Mouse (Mus musculus): Measurements from ENCODE around the gene Aprt. TPM values are rescaled to one million over a fixed set of nuclear protein-coding genes. Genes with fewer than 3 reads are reported as not detected.
"Not testable (repeated sequence)": the region's sequence is repeated elsewhere in the genome, so short reads cannot be mapped to it uniquely, and the experiment has no call there.

The Aprt gene
- total RNA-seq, 1 experiment, result 400 TPM

- no peak overlapping the region for H3K4me3 ChIP-seq (ENCODE audit: insufficient read depth in 1 of 2, low read depth in 1 of 2, low read length in 2 of 2, poor library complexity in 1 of 2, severe bottlenecking in 1 of 2)
- no peak for TF ChIP-seq HCFC1 (IDR thresholded peaks at IDR 0.05; ENCODE audit: borderline replicate concordance, insufficient read depth, low read length)
- TF ChIP-seq CHD2 (IDR thresholded peaks at IDR 0.05; ENCODE audit: low read depth, low read length), result no peak
- in situ Hi-C loops (cut with MboI; ENCODE audit: low sequenced_read_pairs in 2 of 2, unreplicated experiment in 2 of 2), result no loop called here
- no peak for DNase-seq (ENCODE audit: low read depth, low spot score)
- H3K9ac ChIP-seq (ENCODE audit: insufficient read depth, low read depth, low read length, poor library complexity, severe bottlenecking), result no peak overlapping the region
- H3K36me3 ChIP-seq (ENCODE audit: control insufficient read depth, insufficient read depth, low read length, poor library complexity, severe bottlenecking), result peaks cover 49% of the 10 kb centered on the region
- H3K27ac ChIP-seq (ENCODE audit: insufficient read depth, low read depth, low read length, poor library complexity, severe bottlenecking), result no peak overlapping the region; the same call in 1 of the 2 replicates
- H3K9me3 ChIP-seq (ENCODE audit: control insufficient read depth, insufficient read depth, low read depth, low read length), result no peaks in the 10 kb centered on the region
- peaks cover 8 to 26% of the 10 kb centered on the region in 2 experiments; a peak in 2 of 4 replicates for H3K4me1 ChIP-seq (ENCODE audit: control insufficient read depth in 2 of 2, insufficient read depth in 2 of 2, low read length in 2 of 2, poor library complexity in 1 of 2)
Measured at GRCm38 (mm10) chr8:122573577-122573976, 3.1 kb downstream of the Aprt start.

DNA sequence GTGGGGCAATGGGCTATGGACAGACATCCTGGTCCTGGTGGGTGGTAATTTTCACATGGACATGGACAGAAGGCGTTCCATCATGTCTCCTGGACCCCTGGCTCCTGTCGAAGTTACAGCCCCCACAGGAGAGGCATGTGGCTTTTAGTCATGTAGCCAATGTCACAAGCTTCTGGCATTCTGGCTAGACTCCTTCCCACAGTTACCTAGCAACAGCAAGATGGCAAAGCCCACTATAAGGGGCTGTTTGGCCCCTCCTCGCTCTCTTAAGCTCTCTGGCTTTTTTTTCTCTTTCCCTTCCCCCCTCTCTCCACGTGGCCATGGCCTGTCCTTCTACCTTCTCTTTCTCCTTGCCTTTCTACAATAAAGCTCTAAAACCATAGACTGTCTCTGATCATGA, 3.5 kb downstream of the Aprt start:
- peaks cover 8 to 26% of the 10 kb centered on the region in 2 experiments; a peak in 2 of 4 replicates for H3K4me1 ChIP-seq (ENCODE audit: control insufficient read depth in 2 of 2, insufficient read depth in 2 of 2, low read length in 2 of 2, poor library complexity in 1 of 2)
- H3K27ac ChIP-seq (ENCODE audit: insufficient read depth, low read depth, low read length, poor library complexity, severe bottlenecking); DNase-seq (ENCODE audit: low read depth, low spot score); H3K9ac ChIP-seq (ENCODE audit: insufficient read depth, low read depth, low read length, poor library complexity, severe bottlenecking); H3K4me3 ChIP-seq (ENCODE audit: insufficient read depth in 1 of 2, low read depth in 1 of 2, low read length in 2 of 2, poor library complexity in 1 of 2, severe bottlenecking in 1 of 2); H3K9me3 ChIP-seq (ENCODE audit: control insufficient read depth, insufficient read depth, low read depth, low read length); in situ Hi-C loops (cut with MboI; ENCODE audit: low sequenced_read_pairs in 2 of 2, unreplicated experiment in 2 of 2): not testable (repeated sequence)
- peaks cover 49% of the 10 kb centered on the region for H3K36me3 ChIP-seq (ENCODE audit: control insufficient read depth, insufficient read depth, low read length, poor library complexity, severe bottlenecking)

DNA sequence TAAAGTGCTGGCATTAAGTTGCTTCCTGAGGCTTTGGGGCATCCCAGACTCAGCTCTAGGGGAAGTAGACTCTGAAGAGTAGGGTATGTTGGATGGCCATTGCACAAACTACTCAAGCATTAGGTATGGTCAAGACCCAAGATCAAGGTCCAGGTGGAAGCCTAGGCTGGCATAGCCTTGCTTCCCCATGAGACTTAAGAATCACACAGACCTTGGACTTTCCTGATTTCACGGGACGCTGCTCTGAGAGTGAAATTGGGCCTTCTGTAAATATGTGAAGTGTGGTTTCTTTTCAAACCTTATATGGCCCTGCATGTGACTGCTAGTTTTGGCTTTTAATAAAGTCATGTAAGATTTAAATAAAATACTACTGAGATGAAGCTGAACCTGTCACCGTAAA, 4.0 kb downstream of the Aprt start:
- Histone ChIP-seq H3K27ac (ENCODE audit: insufficient read depth, low read depth, low read length, poor library complexity, severe bottlenecking) (no peak overlapping the region), H3K4me1 (ENCODE audit: control insufficient read depth in 2 of 2, insufficient read depth in 2 of 2, low read length in 2 of 2, poor library complexity in 1 of 2) (peaks cover 8 to 26% of the 10 kb centered on the region in 2 experiments; a peak in 2 of 4 replicates), H3K36me3 (ENCODE audit: control insufficient read depth, insufficient read depth, low read length, poor library complexity, severe bottlenecking) (peaks cover 49% of the 10 kb centered on the region)

DNA sequence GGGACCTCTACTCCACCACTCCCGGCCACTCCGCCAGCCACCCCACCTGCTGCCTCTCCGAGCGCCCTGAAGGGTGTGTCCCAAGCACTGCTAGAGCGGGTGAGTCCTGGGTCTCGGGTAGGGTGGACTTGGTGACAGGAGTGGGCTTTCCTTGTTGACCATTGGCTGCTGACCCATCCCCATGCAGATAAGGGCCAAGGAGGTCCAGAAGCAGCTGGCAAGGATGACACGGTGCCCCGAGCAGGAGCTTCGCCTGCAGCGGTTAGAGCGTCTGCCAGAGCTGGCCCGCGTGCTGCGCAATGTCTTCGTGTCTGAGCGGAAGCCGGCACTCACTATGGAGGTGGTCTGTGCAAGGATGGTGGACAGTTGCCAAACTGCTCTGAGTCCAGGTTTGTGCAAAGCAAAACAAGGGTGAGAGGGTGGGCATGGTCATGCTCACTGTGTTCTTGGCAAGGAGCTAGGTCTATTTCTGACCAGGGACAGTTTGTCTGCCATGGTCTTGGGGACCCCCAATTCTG, 4.9 kb downstream of the Aprt start:
- in situ Hi-C loops (cut with MboI; ENCODE audit: low sequenced_read_pairs in 2 of 2, unreplicated experiment in 2 of 2), result no loop called here
- Histone ChIP-seq H3K9ac (ENCODE audit: insufficient read depth, low read depth, low read length, poor library complexity, severe bottlenecking) (no peak overlapping the region), H3K27ac (ENCODE audit: insufficient read depth, low read depth, low read length, poor library complexity, severe bottlenecking) (no peak overlapping the region), H3K4me3 (ENCODE audit: insufficient read depth in 1 of 2, low read depth in 1 of 2, low read length in 2 of 2, poor library complexity in 1 of 2, severe bottlenecking in 1 of 2) (no peak overlapping the region), H3K9me3 (ENCODE audit: control insufficient read depth, insufficient read depth, low read depth, low read length) (no peaks in the 10 kb centered on the region), H3K36me3 (ENCODE audit: control insufficient read depth, insufficient read depth, low read length, poor library complexity, severe bottlenecking) (peaks cover 49% of the 10 kb centered on the region), H3K4me1 (ENCODE audit: control insufficient read depth in 2 of 2, insufficient read depth in 2 of 2, low read length in 2 of 2, poor library complexity in 1 of 2) (peaks cover 10 to 26% of the 10 kb centered on the region in 2 experiments; a peak in 2 of 4 replicates)
- DNase-seq (ENCODE audit: low read depth, low spot score), result no peak
- TF ChIP-seq HCFC1 (IDR thresholded peaks at IDR 0.05; ENCODE audit: borderline replicate concordance, insufficient read depth, low read length) (no peak), MAFK (IDR thresholded peaks at IDR 0.05; ENCODE audit: insufficient read depth, low read depth, low read length) (no peak), ZNF384 (IDR thresholded peaks at IDR 0.05; ENCODE audit: low read depth, low read length) (no peak), ZC3H11A (IDR thresholded peaks at IDR 0.05; ENCODE audit: borderline replicate concordance, low read depth, low read length) (no peak), CHD2 (IDR thresholded peaks at IDR 0.05; ENCODE audit: low read depth, low read length) (no peak)

More for the DNA sequence above, 4.0 kb downstream of the Aprt start:
- H3K9ac ChIP-seq (ENCODE audit: insufficient read depth, low read depth, low read length, poor library complexity, severe bottlenecking), result no peak overlapping the region
- in situ Hi-C loops (cut with MboI; ENCODE audit: low sequenced_read_pairs in 2 of 2, unreplicated experiment in 2 of 2), result no loop called here
- no peak overlapping the region for H3K4me3 ChIP-seq (ENCODE audit: insufficient read depth in 1 of 2, low read depth in 1 of 2, low read length in 2 of 2, poor library complexity in 1 of 2, severe bottlenecking in 1 of 2)
- no peaks in the 10 kb centered on the region for H3K9me3 ChIP-seq (ENCODE audit: control insufficient read depth, insufficient read depth, low read depth, low read length)
- no peak for DNase-seq (ENCODE audit: low read depth, low spot score)
- no peak for TF ChIP-seq ZC3H11A (IDR thresholded peaks at IDR 0.05; ENCODE audit: borderline replicate concordance, low read depth, low read length)
- no peak for TF ChIP-seq CHD2 (IDR thresholded peaks at IDR 0.05; ENCODE audit: low read depth, low read length)
- TF ChIP-seq ZNF384 (IDR thresholded peaks at IDR 0.05; ENCODE audit: low read depth, low read length), result no peak
- no peak for TF ChIP-seq MAFK (IDR thresholded peaks at IDR 0.05; ENCODE audit: insufficient read depth, low read depth, low read length)
- TF ChIP-seq HCFC1 (IDR thresholded peaks at IDR 0.05; ENCODE audit: borderline replicate concordance, insufficient read depth, low read length), result no peak

GRCm38 (mm10) chr8:122571153-122571552, 5.6 kb downstream of the Aprt start:
- in situ Hi-C loops (cut with MboI; ENCODE audit: low sequenced_read_pairs in 2 of 2, unreplicated experiment in 2 of 2), result no loop called here
- Histone ChIP-seq H3K9ac (ENCODE audit: insufficient read depth, low read depth, low read length, poor library complexity, severe bottlenecking) (no peak overlapping the region), H3K27ac (ENCODE audit: insufficient read depth, low read depth, low read length, poor library complexity, severe bottlenecking) (no peak overlapping the region), H3K4me1 (ENCODE audit: control insufficient read depth in 2 of 2, insufficient read depth in 2 of 2, low read length in 2 of 2, poor library complexity in 1 of 2) (peaks cover 14 to 26% of the 10 kb centered on the region in 2 experiments), H3K9me3 (ENCODE audit: control insufficient read depth, insufficient read depth, low read depth, low read length) (no peaks in the 10 kb centered on the region), H3K36me3 (ENCODE audit: control insufficient read depth, insufficient read depth, low read length, poor library complexity, severe bottlenecking) (peaks cover 49% of the 10 kb centered on the region), H3K4me3 (ENCODE audit: insufficient read depth in 1 of 2, low read depth in 1 of 2, low read length in 2 of 2, poor library complexity in 1 of 2, severe bottlenecking in 1 of 2) (no peak overlapping the region)
- TF ChIP-seq CHD2 (IDR thresholded peaks at IDR 0.05; ENCODE audit: low read depth, low read length) (no peak), MAFK (IDR thresholded peaks at IDR 0.05; ENCODE audit: insufficient read depth, low read depth, low read length) (no peak)
- no peak for DNase-seq (ENCODE audit: low read depth, low spot score)

Measured in ES-E14 (cell line).